Mouse (Mus musculus) gastrocnemius, postnatal 4 days (tissue): ENCODE results near the gene Cacna2d2. TPM values are rescaled to one million over a fixed set of nuclear protein-coding genes. Genes with fewer than 3 reads are reported as not detected.

Source experiments
- DNase-seq, 2 experiments: peaks; one replicate each; pipeline ENCODE4 v3.0.0; 2021 to 2022; ENCODE audit warnings: low spot score in 2 of 2, mixed read lengths in 2 of 2
- total RNA-seq, 2 experiments: library from RNA; stranded (reverse); gene quantifications; 2 replicates each; pipeline ENCODE4 v1.2.3; 2021

Gene Cacna2d2
- total RNA-seq, 2 experiments from 2014 or later = 2.6 to 2.7 TPM

DNA sequence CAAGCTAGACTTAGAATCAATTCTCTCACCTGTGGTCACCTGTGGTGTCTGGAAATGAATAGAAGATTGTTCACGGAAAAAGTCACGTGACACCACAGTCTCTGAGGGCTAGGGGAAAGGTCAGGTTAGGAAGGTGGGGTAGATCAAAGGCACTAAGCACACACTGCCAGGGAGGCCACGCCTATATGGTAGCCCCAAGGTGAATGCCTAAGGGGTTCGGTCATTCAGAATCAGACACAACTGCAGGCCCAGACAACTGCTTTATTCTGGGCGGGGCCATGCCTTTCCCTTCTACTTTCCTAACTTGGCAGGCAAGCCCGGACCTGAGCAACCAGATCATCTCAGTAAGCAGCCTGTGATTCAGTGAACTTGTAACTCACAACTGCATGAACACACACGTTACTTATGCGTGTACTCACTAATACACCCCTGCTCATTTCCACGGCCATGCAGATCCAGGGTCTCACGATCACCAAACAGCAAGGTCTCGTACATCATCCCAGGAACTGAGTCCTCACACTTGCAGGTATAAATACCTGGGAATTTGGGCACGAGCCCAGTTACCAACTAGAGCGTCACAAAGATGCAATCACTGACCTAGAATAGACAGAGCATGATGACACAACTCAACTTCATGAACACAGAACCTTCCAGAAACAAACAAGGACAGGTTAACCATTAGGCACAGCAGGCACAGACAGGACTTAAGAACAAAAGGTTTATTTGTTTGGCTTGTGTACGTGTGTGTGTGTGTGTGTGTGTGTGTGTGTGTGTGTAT, 176.4 kb downstream of the Cacna2d2 start:
- no peak for DNase-seq

DNA sequence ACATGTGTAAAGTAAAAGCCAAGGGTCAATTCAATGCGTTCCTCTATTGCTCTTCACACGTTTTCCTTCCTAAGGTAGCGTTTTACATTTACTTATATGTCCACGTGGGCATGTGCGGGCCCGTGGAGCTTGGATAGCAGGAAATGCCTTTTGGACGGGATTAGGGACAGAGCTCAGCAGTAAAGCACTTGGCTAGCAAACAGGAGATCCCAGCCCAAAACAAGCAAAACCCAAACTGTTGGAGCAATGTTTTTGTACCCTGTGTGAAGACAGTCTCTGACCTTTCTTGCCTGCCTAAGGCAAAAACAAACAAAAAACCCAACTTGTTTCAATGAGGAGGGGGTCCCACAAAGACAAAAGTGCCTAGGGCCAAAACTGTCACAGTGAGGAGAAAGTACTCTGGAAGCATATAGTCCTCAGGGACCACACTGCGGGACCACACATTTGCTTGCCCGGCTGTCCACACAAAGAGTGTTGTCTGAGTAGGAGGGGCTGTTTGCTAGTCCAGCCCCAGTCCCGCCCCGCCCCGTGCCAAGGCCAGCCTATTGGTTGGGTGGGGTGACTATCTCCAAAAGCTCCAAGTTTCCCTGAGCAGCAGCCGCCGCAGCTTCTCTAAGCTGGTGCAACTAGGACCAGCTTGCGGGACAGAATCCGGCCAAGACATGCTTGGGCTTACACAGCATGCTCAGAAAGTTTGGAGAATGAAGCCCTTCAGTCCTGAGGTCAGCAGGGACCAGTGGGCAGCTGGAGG, 177.1 kb downstream of the Cacna2d2 start, which contains the start of gene Hyal1:
Gene Hyal1 (plus strand): TSS at position 571 of the 751 bp plus-strand sequence.
- peak; percentile 73 to 88 for DNase-seq

DNA sequence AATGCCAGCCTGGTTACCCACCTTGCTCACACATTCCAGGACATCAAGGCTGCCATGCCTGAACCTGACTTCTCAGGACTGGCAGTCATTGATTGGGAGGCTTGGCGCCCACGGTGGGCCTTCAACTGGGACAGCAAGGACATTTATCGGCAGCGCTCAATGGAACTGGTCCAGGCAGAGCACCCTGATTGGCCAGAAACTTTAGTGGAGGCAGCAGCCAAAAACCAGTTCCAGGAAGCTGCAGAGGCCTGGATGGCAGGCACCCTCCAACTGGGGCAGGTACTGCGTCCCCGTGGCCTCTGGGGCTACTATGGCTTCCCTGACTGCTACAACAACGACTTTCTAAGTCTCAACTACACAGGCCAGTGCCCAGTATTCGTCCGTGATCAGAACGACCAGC, 178.5 kb downstream of the Cacna2d2 start:
- DNase-seq = no peak

DNA sequence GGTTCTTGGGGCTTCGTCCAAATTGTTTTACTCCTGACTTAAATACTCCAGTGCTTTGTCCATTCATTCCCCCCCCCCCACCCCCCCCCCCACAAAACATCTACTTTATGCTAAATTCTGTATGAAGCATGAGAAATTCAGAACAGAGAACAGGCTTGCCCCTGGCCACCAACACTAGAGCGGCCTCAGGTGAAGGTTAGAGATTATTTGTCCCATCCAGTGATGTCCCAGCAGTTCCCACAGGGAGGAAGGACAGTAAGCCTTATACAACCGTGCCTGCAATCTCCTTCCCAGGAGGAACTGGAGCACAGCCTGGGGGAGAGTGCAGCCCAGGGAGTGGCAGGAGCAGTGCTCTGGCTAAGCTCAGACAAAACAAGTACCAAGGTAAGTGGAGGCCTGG, 179.2 kb downstream of the Cacna2d2 start, which contains the start of gene Naa80:
Gene Naa80 (plus strand): TSS at position 301 of the 400 bp plus-strand sequence.
- no peak for DNase-seq

Other genes starting within 250 kb of the Cacna2d2 start
- under 1 TPM; 0.25 to 0.41 TPM for gene Dock3, start 167.7 kb upstream of the Cacna2d2 start, total RNA-seq
- 10 to 100 TPM; 19.7 to 22.8 TPM for gene Mapkapk3, start 109.7 kb upstream of the Cacna2d2 start, total RNA-seq
- gene Cish, start 103.6 kb upstream of the Cacna2d2 start, total RNA-seq = 10 to 100 TPM; 17.3 to 21.7 TPM
- 10 to 100 TPM; 14.0 to 14.5 TPM for gene Hemk1, start 61.3 kb upstream of the Cacna2d2 start, total RNA-seq
- 10 to 100 TPM; 16.9 to 18.1 TPM for gene 6430571L13Rik, start 59.0 kb upstream of the Cacna2d2 start, total RNA-seq
- gene Tmem115, start 134.3 kb downstream of the Cacna2d2 start, total RNA-seq = 10 to 100 TPM; 27.9 to 30.4 TPM
- gene Cyb561d2, start 142.6 kb downstream of the Cacna2d2 start, total RNA-seq = 1 to 10 TPM; 4.6 to 5.9 TPM
- gene Nprl2, start 142.6 kb downstream of the Cacna2d2 start, total RNA-seq = 10 to 100 TPM; 10.0 to 12.7 TPM
- not detected for gene Zmynd10, start 147.7 kb downstream of the Cacna2d2 start, total RNA-seq
- 10 to 100 TPM; 31.1 to 39.6 TPM for gene Rassf1, start 151.9 kb downstream of the Cacna2d2 start, total RNA-seq
- gene Tusc2, start 163.6 kb downstream of the Cacna2d2 start, total RNA-seq = 10 to 100 TPM; 20.3 to 21.5 TPM
- gene Hyal2, start 168.3 kb downstream of the Cacna2d2 start, total RNA-seq = 10 to 100 TPM; 21.8 to 32.0 TPM
- gene Hyal1, start 177.3 kb downstream of the Cacna2d2 start, total RNA-seq = 1 to 10 TPM; 4.6 to 4.8 TPM
- 10 to 100 TPM; 15.5 to 20.5 TPM for gene Naa80, start 179.3 kb downstream of the Cacna2d2 start, total RNA-seq
- under 1 TPM; 0.66 to 0.78 TPM for gene Hyal3, start 181.2 kb downstream of the Cacna2d2 start, total RNA-seq
- gene Ifrd2, start 188.0 kb downstream of the Cacna2d2 start, total RNA-seq = 10 to 100 TPM; 31.8 to 35.2 TPM
- gene Sema3b, start 209.6 kb downstream of the Cacna2d2 start, total RNA-seq = 10 to 100 TPM; 50.9 to 52.0 TPM
- 100 to 1,000 TPM; 307 to 340 TPM for gene Gnai2, start 235.8 kb downstream of the Cacna2d2 start, total RNA-seq